Mouse (Mus musculus): ENCODE measurements around the gene Hs6st2. TPM values are rescaled to one million over a fixed set of nuclear protein-coding genes. Genes with fewer than 3 reads are reported as not detected.

The Hs6st2 gene
- polyA plus RNA-seq, 1 experiment from 2014 or later, result 23.2 TPM

DNA sequence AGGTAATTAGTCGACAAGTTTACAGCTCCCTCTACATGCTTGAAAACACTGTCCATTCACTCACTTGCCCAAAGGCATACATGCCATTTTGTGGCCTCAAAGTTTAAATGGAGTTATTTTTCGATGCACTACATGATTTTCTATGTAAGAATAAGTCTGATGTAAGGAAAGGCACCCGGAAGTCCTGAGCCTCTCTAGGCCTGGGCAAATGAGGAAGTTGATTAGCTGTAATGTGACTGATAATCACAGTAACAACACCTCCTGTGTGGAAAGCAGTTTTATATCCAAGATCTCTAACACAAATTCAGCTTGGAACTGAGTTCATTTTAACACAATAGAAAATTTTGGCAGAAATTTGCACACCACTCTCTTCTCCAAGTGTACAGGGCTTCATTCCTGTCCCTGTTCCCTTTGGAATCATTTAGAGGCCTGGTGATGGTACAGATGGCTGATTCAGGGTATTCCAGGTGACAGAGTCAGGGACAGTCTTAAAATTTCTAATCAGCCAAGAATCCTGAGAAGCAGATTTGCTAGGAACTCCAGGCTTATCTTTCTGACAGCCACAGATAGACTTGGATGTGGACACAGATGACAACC, 38.9 kb downstream of the Hs6st2 start:
- H3K4me3 ChIP-seq, result no peak overlapping the region
- WGBS, result 88% methylated on average over 3 of the region's 3 CpGs
- no peaks in the 10 kb centered on the region for H3K36me3 ChIP-seq
- DNase-seq (ENCODE audit: low spot score), result no peak
- no peaks in the 10 kb centered on the region for H3K4me1 ChIP-seq
- no peaks in the 10 kb centered on the region for H3K9me3 ChIP-seq (replicated peaks)
- H3K27ac ChIP-seq, result no peak overlapping the region
- peaks cover 21% of the 10 kb centered on the region for H3K27me3 ChIP-seq (ENCODE audit: low read depth, poor library complexity, severe bottlenecking)

DNA sequence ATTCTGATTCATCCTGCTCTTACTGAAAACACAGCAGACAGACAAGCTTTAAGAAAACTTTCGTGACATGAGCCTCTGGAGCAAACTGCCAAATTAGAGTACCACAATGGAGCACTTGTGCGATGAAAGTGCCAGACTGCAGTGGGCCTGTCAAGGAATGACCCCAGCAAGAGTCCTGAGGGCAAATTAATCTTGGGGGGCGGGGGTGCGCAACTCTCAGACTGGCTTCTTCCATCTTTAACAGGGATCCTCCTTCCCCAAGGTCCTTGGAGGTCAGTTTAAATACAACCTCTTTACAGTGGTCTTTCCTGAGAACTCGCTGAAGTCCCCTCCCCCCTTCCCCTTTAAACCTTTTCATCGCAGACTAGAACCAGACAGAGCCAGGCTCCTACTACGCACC, 45.9 kb downstream of the Hs6st2 start:
- Histone ChIP-seq H3K27ac (no peak overlapping the region), H3K4me1 (no peaks in the 10 kb centered on the region), H3K9me3 (replicated peaks) (no peaks in the 10 kb centered on the region), H3K27me3 (ENCODE audit: low read depth, poor library complexity, severe bottlenecking) (peaks cover 45% of the 10 kb centered on the region; the same call in 1 of the 2 replicates), H3K36me3 (no peaks in the 10 kb centered on the region), H3K4me3 (no peak overlapping the region)
- DNase-seq (ENCODE audit: low spot score), result no peak
- WGBS, result 53% methylated on average over 7 of the region's 7 CpGs

DNA sequence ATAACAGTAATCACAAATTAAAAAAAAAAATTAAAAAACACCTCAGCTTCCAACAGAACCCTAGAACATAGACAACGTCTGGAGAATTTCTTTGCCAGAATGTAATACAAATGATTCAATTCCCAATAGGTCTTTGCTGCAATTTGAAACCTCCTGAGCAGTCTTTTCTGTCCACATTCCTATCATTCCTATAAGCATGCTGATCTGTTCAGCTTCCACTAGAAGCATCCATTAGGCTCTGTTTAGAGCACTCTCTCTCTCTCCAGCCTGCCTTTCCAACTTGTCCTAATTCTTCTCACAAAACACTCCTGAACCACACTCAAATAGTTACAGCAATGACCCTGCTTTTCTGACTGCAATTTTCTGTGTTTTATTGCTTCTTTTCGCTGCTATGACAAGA, 50.3 kb downstream of the Hs6st2 start:
- DNase-seq (ENCODE audit: low spot score), result no peak
- Histone ChIP-seq H3K27me3 (ENCODE audit: low read depth, poor library complexity, severe bottlenecking) (peaks cover 43% of the 10 kb centered on the region; the same call in 1 of the 2 replicates), H3K27ac (no peak overlapping the region), H3K36me3 (no peaks in the 10 kb centered on the region), H3K4me3 (no peak overlapping the region), H3K4me1 (no peaks in the 10 kb centered on the region), H3K9me3 (replicated peaks) (no peaks in the 10 kb centered on the region)
- WGBS, result 66% methylated on average over 2 of the region's 2 CpGs

- Histone ChIP-seq H3K9me3 (replicated peaks) (no peaks in the 10 kb centered on the region), H3K27me3 (ENCODE audit: low read depth, poor library complexity, severe bottlenecking) (peaks cover 34% of the 10 kb centered on the region), H3K4me1 (no peaks in the 10 kb centered on the region), H3K27ac (no peak overlapping the region), H3K36me3 (no peaks in the 10 kb centered on the region), H3K4me3 (no peak overlapping the region)
- WGBS, result 31% methylated on average over 7 of the region's 7 CpGs
- DNase-seq (ENCODE audit: low spot score), result peak; percentile 29
These were observed 67.2 kb downstream of the Hs6st2 start for GRCm38 (mm10) chrX:51614384-51615004.

DNA sequence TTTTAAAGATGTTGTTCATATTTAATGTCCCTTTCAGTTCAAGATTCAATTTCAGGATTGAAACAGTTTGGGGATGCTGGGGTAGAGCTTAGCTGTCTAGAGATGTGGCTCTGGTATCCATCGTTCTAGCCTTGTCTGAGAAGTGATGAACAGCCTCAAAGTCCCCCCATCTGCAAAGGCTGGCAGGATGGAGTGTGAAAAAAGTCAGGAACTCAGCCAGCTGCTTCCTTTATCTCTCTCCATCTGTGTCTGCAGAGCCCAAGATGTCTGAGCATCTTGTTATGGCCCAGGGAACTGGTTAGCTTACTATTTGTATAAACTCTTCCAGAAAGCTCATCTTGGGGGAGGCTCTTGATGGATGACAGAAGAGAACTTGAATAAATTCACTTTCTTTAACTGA, 70.9 kb downstream of the Hs6st2 start:
- 23% methylated on average over 1 of the region's 1 CpGs for WGBS
- no peak overlapping the region for H3K4me3 ChIP-seq
- no peaks in the 10 kb centered on the region for H3K36me3 ChIP-seq
- no peaks in the 10 kb centered on the region for H3K9me3 ChIP-seq (replicated peaks)
- no peaks in the 10 kb centered on the region for H3K4me1 ChIP-seq
- no peak overlapping the region for H3K27ac ChIP-seq
- no peak for DNase-seq (ENCODE audit: low spot score)
- H3K27me3 ChIP-seq (ENCODE audit: low read depth, poor library complexity, severe bottlenecking), result peaks cover 39% of the 10 kb centered on the region

DNA sequence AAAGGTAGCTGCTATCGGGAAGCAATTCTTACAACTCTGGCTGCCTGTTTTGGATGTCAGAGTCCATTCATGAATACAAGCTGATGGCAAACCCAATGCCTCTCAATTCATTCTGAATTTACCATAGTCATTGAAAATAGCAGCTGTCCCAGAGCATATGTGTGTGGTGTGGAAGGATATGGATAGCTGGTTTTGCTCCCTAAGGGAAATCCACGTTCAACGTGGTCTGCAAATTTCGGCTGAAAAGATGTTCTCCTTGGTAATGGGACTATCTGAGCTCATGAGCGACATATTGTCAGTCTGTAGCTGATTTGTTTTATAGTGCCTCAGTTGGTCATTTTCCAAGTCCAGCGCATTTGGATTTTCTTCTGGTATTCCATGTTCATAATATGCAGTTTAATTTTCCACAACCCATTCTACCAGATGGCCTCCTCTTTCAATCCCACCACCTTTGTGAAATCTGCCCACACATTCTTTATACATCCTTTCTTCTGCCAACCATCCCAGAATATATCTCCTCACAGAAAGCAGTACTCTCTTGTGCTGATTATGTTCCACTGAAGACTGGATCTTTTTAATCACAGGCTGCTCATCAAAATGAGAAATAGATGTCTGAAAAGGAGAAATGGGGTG, 75.3 kb downstream of the Hs6st2 start:
- H3K27ac ChIP-seq, result no peak overlapping the region
- no peak overlapping the region for H3K4me3 ChIP-seq
- H3K4me1 ChIP-seq, result no peaks in the 10 kb centered on the region
- no peaks in the 10 kb centered on the region for H3K36me3 ChIP-seq
- H3K27me3 ChIP-seq (ENCODE audit: low read depth, poor library complexity, severe bottlenecking), result peaks cover 21% of the 10 kb centered on the region
- no peak for DNase-seq (ENCODE audit: low spot score)
- no peaks in the 10 kb centered on the region for H3K9me3 ChIP-seq (replicated peaks)
- WGBS, result 91% methylated on average over 6 of the region's 6 CpGs

- no peak for DNase-seq (ENCODE audit: low spot score)
- WGBS, result 95% methylated on average over 1 of the region's 1 CpGs
- H3K27me3 ChIP-seq (ENCODE audit: low read depth, poor library complexity, severe bottlenecking), result 0 out of 2 replicates have a peak, but pooled peaks cover 4% of the 10 kb centered on the region
These were observed 88.9 kb downstream of the Hs6st2 start for GRCm38 (mm10) chrX:51592751-51593150.

GRCm38 (mm10) chrX:51590448-51591010, 91.1 kb downstream of the Hs6st2 start:
- Histone ChIP-seq H3K27me3 (ENCODE audit: low read depth, poor library complexity, severe bottlenecking) (no peaks in the 10 kb centered on the region), H3K27ac (no peak overlapping the region), H3K36me3 (no peaks in the 10 kb centered on the region), H3K4me1 (0 out of 2 replicates have a peak, but pooled peaks cover 3% of the 10 kb centered on the region), H3K4me3 (no peak overlapping the region), H3K9me3 (replicated peaks) (no peaks in the 10 kb centered on the region)
- 84% methylated on average over 8 of the region's 8 CpGs for WGBS
- DNase-seq (ENCODE audit: low spot score), result no peak

More at GRCm38 (mm10) chrX:51592751-51593150, 88.9 kb downstream of the Hs6st2 start:
- no peak overlapping the region for H3K27ac ChIP-seq
- H3K4me1 ChIP-seq, result 0 out of 2 replicates have a peak, but pooled peaks cover 3% of the 10 kb centered on the region
- H3K36me3 ChIP-seq, result no peaks in the 10 kb centered on the region
- H3K9me3 ChIP-seq (replicated peaks), result no peaks in the 10 kb centered on the region
- no peak overlapping the region for H3K4me3 ChIP-seq

GRCm38 (mm10) chrX:51585444-51585843, 96.2 kb downstream of the Hs6st2 start:
- Histone ChIP-seq H3K36me3 (no peaks in the 10 kb centered on the region), H3K27ac (no peak overlapping the region), H3K9me3 (replicated peaks) (no peaks in the 10 kb centered on the region), H3K4me1 (no peaks in the 10 kb centered on the region), H3K27me3 (ENCODE audit: low read depth, poor library complexity, severe bottlenecking) (peaks cover 20% of the 10 kb centered on the region; the same call in 1 of the 2 replicates), H3K4me3 (no peak overlapping the region)
- 74% methylated on average over 3 of the region's 3 CpGs for WGBS
- no peak for DNase-seq (ENCODE audit: low spot score)

DNA sequence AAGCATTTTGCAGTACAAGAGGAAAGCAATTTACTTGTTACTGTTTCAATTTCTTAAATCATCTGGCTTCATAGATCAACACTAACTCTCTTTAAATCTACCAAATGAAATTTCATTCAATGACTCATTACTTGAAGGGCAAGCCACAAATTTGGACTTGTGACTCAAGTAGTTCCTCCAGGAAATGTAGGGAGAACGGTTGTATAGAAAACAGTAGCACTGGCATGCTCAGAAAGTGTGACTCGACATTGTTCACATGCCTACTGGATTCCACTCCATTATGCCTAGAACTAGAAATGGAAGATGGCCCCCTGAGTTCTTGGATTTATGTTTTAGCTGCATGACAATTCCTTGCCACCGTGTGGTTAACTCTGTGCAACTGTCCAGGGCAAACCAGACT, 100.0 kb downstream of the Hs6st2 start:
- Histone ChIP-seq H3K4me1 (no peaks in the 10 kb centered on the region), H3K27ac (no peak overlapping the region), H3K4me3 (no peak overlapping the region), H3K27me3 (ENCODE audit: low read depth, poor library complexity, severe bottlenecking) (peaks cover 31% of the 10 kb centered on the region; the same call in 1 of the 2 replicates), H3K9me3 (replicated peaks) (no peaks in the 10 kb centered on the region), H3K36me3 (no peaks in the 10 kb centered on the region)
- WGBS, result 80% methylated on average over 3 of the region's 3 CpGs
- DNase-seq (ENCODE audit: low spot score), result no peak

DNA sequence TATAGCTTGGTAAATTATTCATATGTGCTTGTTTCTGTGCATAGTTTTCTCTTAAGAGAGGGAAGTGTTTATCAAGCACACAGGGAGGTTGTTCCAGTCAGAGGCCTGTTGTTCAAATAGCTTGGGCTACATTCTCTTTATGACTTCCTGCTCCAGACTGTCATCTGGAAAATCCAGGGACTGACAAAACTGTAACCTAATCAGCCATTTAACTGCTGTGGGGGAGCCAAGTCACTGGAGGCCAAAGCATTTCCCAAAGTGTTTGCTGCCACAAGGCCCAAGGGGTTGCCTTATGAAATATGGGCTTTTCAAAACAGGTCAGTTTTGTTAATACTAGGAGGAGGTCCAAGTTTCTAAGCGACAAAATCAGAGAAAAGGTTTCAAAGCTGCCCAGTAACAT, 119.8 kb downstream of the Hs6st2 start:
- DNase-seq (ENCODE audit: low spot score), result no peak
- no peaks in the 10 kb centered on the region for H3K4me1 ChIP-seq
- H3K9me3 ChIP-seq (replicated peaks), result no peaks in the 10 kb centered on the region
- H3K27ac ChIP-seq, result no peak overlapping the region
- 68% methylated on average over 1 of the region's 1 CpGs for WGBS
- H3K27me3 ChIP-seq (ENCODE audit: low read depth, poor library complexity, severe bottlenecking), result 0 out of 2 replicates have a peak, but pooled peaks cover 8% of the 10 kb centered on the region
- no peaks in the 10 kb centered on the region for H3K36me3 ChIP-seq
- no peak overlapping the region for H3K4me3 ChIP-seq

GRCm38 (mm10) chrX:51539626-51540025, 142.0 kb downstream of the Hs6st2 start:
- DNase-seq (ENCODE audit: low spot score), result no peak
- Histone ChIP-seq H3K27me3 (ENCODE audit: low read depth, poor library complexity, severe bottlenecking) (peaks cover 15% of the 10 kb centered on the region; the same call in 1 of the 2 replicates), H3K36me3 (no peaks in the 10 kb centered on the region), H3K4me3 (no peak overlapping the region), H3K9me3 (replicated peaks) (no peaks in the 10 kb centered on the region), H3K4me1 (no peaks in the 10 kb centered on the region), H3K27ac (no peak overlapping the region)
- 89% methylated on average over 5 of the region's 5 CpGs for WGBS

- H3K9me3 ChIP-seq (replicated peaks), result no peaks in the 10 kb centered on the region
- H3K27ac ChIP-seq, result no peak overlapping the region
- no peaks in the 10 kb centered on the region for H3K4me1 ChIP-seq
- no peak for DNase-seq (ENCODE audit: low spot score)
- H3K27me3 ChIP-seq (ENCODE audit: low read depth, poor library complexity, severe bottlenecking), result peaks cover 19% of the 10 kb centered on the region; the same call in 1 of the 2 replicates
- no peak overlapping the region for H3K4me3 ChIP-seq
- no peaks in the 10 kb centered on the region for H3K36me3 ChIP-seq
- WGBS, result 98% methylated on average over 3 of the region's 3 CpGs
These were observed 144.6 kb downstream of the Hs6st2 start for GRCm38 (mm10) chrX:51537082-51537481.
